Mouse (Mus musculus) kidney, adult 18-20 months (tissue): ENCODE results near the gene Olfr631.
A peak's percentile ranks its signal among the peaks of the same experiment; 100 is the strongest.
"Not testable (repeated sequence)": the region's sequence is repeated elsewhere in the genome, so short reads cannot be mapped to it uniquely, and the experiment has no call there.

Source experiments
- DNase-seq: peaks from one replicate; pipeline ENCODE4 v3.0.0; 2021

Olfr631 gene

DNA sequence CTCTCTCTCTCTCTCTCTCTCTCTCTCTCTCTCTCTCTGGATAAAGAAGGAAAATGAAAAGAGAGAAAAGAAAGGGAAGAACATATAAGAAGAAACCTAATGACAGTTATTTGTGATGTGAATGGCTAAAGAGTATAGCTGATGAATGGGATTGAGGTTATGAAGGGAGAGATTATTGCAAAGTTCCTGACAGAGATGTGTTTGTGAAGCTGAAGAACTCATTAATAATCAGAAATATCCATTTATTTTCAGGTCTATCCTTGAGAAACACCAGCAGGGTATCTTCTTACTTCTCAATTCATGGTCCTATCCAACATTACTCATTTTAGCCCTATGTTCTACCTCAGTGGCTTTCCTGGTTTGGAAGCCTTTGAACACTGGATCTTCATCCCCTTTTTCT lies at the start of gene Olfr631:
Gene Olfr631, plus strand, starts transcription at position 301 of the 400 bp plus-strand sequence.
- no peak for DNase-seq

DNA sequence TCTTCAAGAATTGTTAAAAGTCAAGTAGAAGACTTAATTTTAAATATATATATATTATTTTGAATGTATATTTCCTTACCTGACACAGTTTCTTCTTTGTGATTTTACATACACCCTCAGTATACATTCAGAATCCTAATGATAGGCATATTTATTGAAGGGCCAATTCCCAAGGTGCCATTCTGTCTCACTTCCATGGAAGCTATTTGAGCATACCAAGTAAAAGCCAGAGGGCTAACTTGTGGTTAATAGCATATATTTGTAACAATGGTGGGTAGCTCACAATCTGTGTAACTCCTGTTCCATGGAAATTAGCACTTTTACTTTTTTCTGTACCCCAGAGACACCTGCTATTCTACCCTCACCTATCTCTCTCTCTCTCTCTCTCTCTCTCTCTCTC lies 42.5 kb upstream of the Olfr631 start, which contains the start of gene Olfr66:
Gene Olfr66, minus strand, starts transcription at position 101 of the 400 bp plus-strand sequence.
- no peak for DNase-seq

DNA sequence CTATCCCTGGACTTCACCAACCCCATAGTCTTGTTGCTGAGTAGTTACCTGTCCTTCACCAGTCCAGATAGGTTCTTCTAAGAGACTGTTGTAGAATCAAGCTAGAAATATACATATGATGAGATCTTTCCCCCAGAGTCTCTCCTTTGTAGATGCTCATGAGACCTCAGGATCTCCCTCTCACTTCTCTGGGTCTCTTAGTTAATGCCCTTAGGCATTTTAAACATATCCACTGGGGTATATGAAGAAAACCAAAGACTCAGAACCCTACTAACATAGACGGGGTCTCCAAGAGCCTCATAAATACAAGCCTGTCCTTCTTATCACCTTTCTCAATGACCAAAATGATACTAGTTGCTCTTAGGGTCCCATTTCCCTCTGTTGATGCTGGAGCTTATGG lies 34.2 kb upstream of the Olfr631 start, which contains the start of gene Olfr64:
Gene Olfr64, minus strand, starts transcription at position 101 of the 400 bp plus-strand sequence.
- no peak for DNase-seq

DNA sequence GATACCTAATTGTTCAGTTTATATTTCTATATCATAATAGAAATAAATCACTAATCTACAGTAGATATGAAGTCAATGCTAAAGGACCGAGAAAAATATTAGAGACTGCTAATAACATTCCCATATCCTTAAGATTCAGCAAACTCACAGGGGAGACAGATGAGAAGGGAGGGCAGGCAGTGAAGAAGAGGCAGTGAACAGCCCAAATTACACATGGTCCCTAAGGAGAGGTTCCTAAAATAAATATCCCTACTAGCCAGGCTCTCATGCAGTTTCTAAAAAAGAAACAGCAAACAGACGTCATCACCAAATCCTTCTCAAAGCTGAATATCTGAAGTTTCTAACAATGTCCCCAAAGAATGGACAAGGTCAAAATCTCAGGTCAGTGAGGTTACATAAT lies 25.4 kb upstream of the Olfr631 start, which contains the start of gene Olfr65:
Gene Olfr65, plus strand, starts transcription at position 301 of the 400 bp plus-strand sequence.
- no peak for DNase-seq

DNA sequence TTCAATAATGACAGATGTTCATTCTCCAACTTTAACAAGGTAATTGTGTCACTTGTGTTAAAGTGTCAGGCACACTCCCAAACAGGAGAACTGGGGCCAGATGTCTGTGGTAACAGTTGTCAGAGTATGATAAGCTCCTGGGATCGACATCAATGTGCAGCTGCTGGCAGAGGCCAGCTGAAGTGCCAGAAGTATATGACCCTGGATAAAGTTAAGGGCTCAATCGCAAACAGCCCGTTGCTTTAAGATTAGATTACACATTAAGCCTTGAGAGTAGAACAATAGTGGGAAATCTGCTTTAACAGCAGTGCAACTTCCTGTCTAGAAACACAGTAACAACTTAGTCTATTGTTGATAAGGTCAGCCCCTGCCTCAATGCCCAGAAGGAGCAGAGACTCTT lies 18.6 kb upstream of the Olfr631 start:
- DNase-seq: no peak

GRCm38 (mm10) chr7:103912969-103913511 lies 15.6 kb upstream of the Olfr631 start:
- no peak for DNase-seq

DNA sequence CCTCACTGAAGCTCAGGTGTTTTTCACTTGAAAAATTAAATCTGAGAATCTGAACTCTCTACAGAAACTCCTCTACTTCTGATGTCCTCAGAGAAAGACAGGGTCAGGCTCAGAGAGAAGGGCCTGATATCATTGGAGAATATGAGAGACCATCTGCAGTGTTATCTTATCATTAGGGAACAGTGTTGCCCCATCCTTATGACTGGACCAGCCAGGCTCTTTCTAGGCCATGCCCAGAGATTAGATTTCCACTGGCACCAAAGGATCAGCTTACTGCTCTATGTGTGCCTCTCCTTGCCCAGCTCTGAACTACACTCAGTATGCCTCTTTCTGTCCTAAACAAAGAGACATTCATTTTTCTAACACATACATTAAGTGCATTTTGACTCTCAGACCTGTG lies 13.3 kb upstream of the Olfr631 start:
- no peak for DNase-seq

- no peak for DNase-seq
Observed at GRCm38 (mm10) chr7:103934264-103934663, 5.6 kb downstream of the Olfr631 start, which contains the start of gene Olfr632. Gene Olfr632, plus strand, starts transcription at chr7:103934347.

- DNase-seq: peak; percentile 13
Observed at GRCm38 (mm10) chr7:103942730-103943129, 14.1 kb downstream of the Olfr631 start.

GRCm38 (mm10) chr7:103944137-103944536 lies 15.5 kb downstream of the Olfr631 start, which contains the start of gene Olfr633:
Gene Olfr633, plus strand, starts transcription at chr7:103944437.
- no peak for DNase-seq

- not testable (repeated sequence) for DNase-seq
Observed at GRCm38 (mm10) chr7:103966873-103967272, 38.2 kb downstream of the Olfr631 start.

- DNase-seq: no peak
Observed at GRCm38 (mm10) chr7:103970852-103971251, 42.2 kb downstream of the Olfr631 start, which contains the start of gene Olfr635. Gene Olfr635, plus strand, starts transcription at chr7:103971152.

- no peak for DNase-seq
Observed at GRCm38 (mm10) chr7:103971782-103972181, 43.2 kb downstream of the Olfr631 start.
